Comparison of ENCODE assay signal across 32 mouse cellular contexts in genomic region chr1:72491307-72491706, GRCm38 (mm10). TPM values are rescaled to one million over a fixed set of nuclear protein-coding genes. Genes with fewer than 3 reads are reported as not detected.
A peak's percentile ranks its signal among the peaks of the same experiment; 100 is the strongest.
DNase-seq lines count a peak whose midpoint lies in the region; ATAC-seq and TF ChIP-seq lines count a peak whose summit lies in the region.
"Had no signal": no experiment of that assay in that cellular context is flagged by ENCODE, and none has a peak within 500 bp of the region (broad histone marks: within the 10 kb centered on the region; RNA-seq: fewer than 3 reads in every experiment).

No protein-coding gene starts in this region.

- no peak for TF ChIP-seq CTCF in E14TG2a.4 (conservative IDR thresholded peaks at IDR 0.05; ENCODE audit: low read length)

- peak overlapping the region; percentile 73 for H3K27ac ChIP-seq in midbrain, embryonic 10.5 days (replicated peaks)
- H3K27ac ChIP-seq in midbrain, embryonic 13.5 days: no peak overlapping the region
- H3K27ac ChIP-seq in ES-E14 (ENCODE audit: insufficient read depth, low read depth, low read length, poor library complexity, severe bottlenecking): peak overlapping the region; percentile 35; the same call in 1 of the 2 replicates
- H3K27ac ChIP-seq: embryonic facial prominence, embryonic 12.5 days; embryonic facial prominence, embryonic 15.5 days; heart, adult 2 months; heart, embryonic 10.5 days; heart, embryonic 13.5 days; hindbrain, embryonic 14.5 days; hindbrain, postnatal 0 days had no signal

- WGBS in midbrain, embryonic 10.5 days: 39% methylated on average over 5 of the region's 5 CpGs
- 28% methylated on average over 5 of the region's 5 CpGs for WGBS in midbrain, embryonic 13.5 days

- no peak for DNase-seq in midbrain, embryonic 10.5 days (ENCODE audit: low spot score)
- DNase-seq in ES-E14 (ENCODE audit: low read depth, low spot score): no peak
- peak; percentile 36 for DNase-seq in retina, postnatal 1 day
- DNase-seq in kidney, postnatal 14 days: no peak
- no peak for DNase-seq in urinary bladder, adult 2 months (ENCODE audit: low spot score)
- DNase-seq: adrenal gland, postnatal 10 days; adrenal gland, postnatal 36 days; B cell, adult 2 months; cerebellum, adult 11 months; cerebellum, adult 2 months; cerebellum, adult 9-11 months; cerebellum, postnatal 25 days; gastrocnemius, postnatal 10 days; gastrocnemius, postnatal 36 days; heart, adult 2 months; heart, postnatal 14 days; heart, postnatal 4 days had no signal

- H3K9me3 ChIP-seq in midbrain, embryonic 10.5 days (replicated peaks): no peaks in the 10 kb centered on the region
- no peaks in the 10 kb centered on the region for H3K9me3 ChIP-seq in midbrain, embryonic 13.5 days
- H3K9me3 ChIP-seq in E14TG2a.4 (ENCODE audit: low read length) (no peaks in the 10 kb centered on the region), ES-E14 (ENCODE audit: control insufficient read depth, insufficient read depth, low read depth, low read length) (no peaks in the 10 kb centered on the region)
- H3K9me3 ChIP-seq: embryonic facial prominence, embryonic 12.5 days; embryonic facial prominence, embryonic 15.5 days; G1E; heart, embryonic 10.5 days; heart, embryonic 13.5 days had no signal

- in situ Hi-C loops in ES-E14 (cut with MboI; ENCODE audit: low sequenced_read_pairs in 2 of 2, unreplicated experiment in 2 of 2): no loop called here

- peaks cover 26% of the 10 kb centered on the region for H3K4me1 ChIP-seq in midbrain, embryonic 10.5 days
- peaks cover 14% of the 10 kb centered on the region for H3K4me1 ChIP-seq in midbrain, embryonic 13.5 days (replicated peaks)
- H3K4me1 ChIP-seq in E14TG2a.4 (replicated peaks; ENCODE audit: low read depth, low read length) (peaks cover 48% of the 10 kb centered on the region), ES-E14 (ENCODE audit: control insufficient read depth in 2 of 2, insufficient read depth in 2 of 2, low read length in 2 of 2, poor library complexity in 1 of 2) (peaks cover 2 to 3% of the 10 kb centered on the region in 2 experiments; a peak in 2 of 4 replicates)

- H3K4me3 ChIP-seq in midbrain, embryonic 10.5 days: no peak overlapping the region
- no peak overlapping the region for H3K4me3 ChIP-seq in midbrain, embryonic 13.5 days (replicated peaks)
- H3K4me3 ChIP-seq in E14TG2a.4 (replicated peaks; ENCODE audit: low read length) (peak overlapping the region; percentile 0; the same call in 1 of the 2 replicates), ES-E14 (ENCODE audit: insufficient read depth in 1 of 2, low read depth in 1 of 2, low read length in 2 of 2, poor library complexity in 1 of 2, severe bottlenecking in 1 of 2) (no peak overlapping the region)
- H3K4me3 ChIP-seq: embryonic facial prominence, embryonic 12.5 days; embryonic facial prominence, embryonic 15.5 days; heart, adult 2 months; heart, embryonic 10.5 days; heart, embryonic 13.5 days had no signal

- ATAC-seq in midbrain, embryonic 13.5 days: no peak
- ATAC-seq: forebrain, embryonic 16.5 days; hindbrain, postnatal 0 days; Patski had no signal

- H3K4me2 ChIP-seq in midbrain, embryonic 13.5 days (replicated peaks): no peak overlapping the region
- H3K4me2 ChIP-seq: embryonic facial prominence, embryonic 12.5 days; embryonic facial prominence, embryonic 15.5 days; heart, embryonic 13.5 days; hindbrain, embryonic 14.5 days had no signal

- no peak overlapping the region for H3K9ac ChIP-seq in midbrain, embryonic 13.5 days (replicated peaks)
- H3K9ac ChIP-seq in ES-E14 (ENCODE audit: insufficient read depth, low read depth, low read length, poor library complexity, severe bottlenecking): no peak overlapping the region
- H3K9ac ChIP-seq: embryonic facial prominence, embryonic 12.5 days; embryonic facial prominence, embryonic 15.5 days; heart, embryonic 13.5 days; hindbrain, embryonic 14.5 days had no signal

- no peaks in the 10 kb centered on the region for H3K36me3 ChIP-seq in midbrain, embryonic 10.5 days
- no peaks in the 10 kb centered on the region for H3K36me3 ChIP-seq in midbrain, embryonic 13.5 days
- no peaks in the 10 kb centered on the region for H3K36me3 ChIP-seq in E14TG2a.4 (ENCODE audit: insufficient read depth, low read length)
- no peaks in the 10 kb centered on the region for H3K36me3 ChIP-seq in ES-E14 (ENCODE audit: control insufficient read depth, insufficient read depth, low read length, poor library complexity, severe bottlenecking)
- H3K36me3 ChIP-seq: embryonic facial prominence, embryonic 12.5 days; embryonic facial prominence, embryonic 15.5 days; G1E; heart, embryonic 10.5 days; heart, embryonic 13.5 days had no signal

- no peaks in the 10 kb centered on the region for H3K27me3 ChIP-seq in midbrain, embryonic 10.5 days (ENCODE audit: low read depth, poor library complexity, severe bottlenecking)
- H3K27me3 ChIP-seq in midbrain, embryonic 13.5 days: no peaks in the 10 kb centered on the region
- H3K27me3 ChIP-seq in E14TG2a.4 (ENCODE audit: insufficient read depth, low read length): no peaks in the 10 kb centered on the region
- H3K27me3 ChIP-seq: CH12.LX; embryonic facial prominence, embryonic 12.5 days; embryonic facial prominence, embryonic 15.5 days; heart, embryonic 13.5 days had no signal

TF ChIP-seq in ES-E14, 5 proteins besides CTCF, POLR2A, EP300 and RAD21:
- no peak for TF ChIP-seq ZC3H11A (IDR thresholded peaks at IDR 0.05; ENCODE audit: borderline replicate concordance, low read depth, low read length)
- TF ChIP-seq HCFC1 (IDR thresholded peaks at IDR 0.05; ENCODE audit: borderline replicate concordance, insufficient read depth, low read length): no peak
- TF ChIP-seq MAFK (IDR thresholded peaks at IDR 0.05; ENCODE audit: insufficient read depth, low read depth, low read length): no peak
- no peak for TF ChIP-seq ZNF384 (IDR thresholded peaks at IDR 0.05; ENCODE audit: low read depth, low read length)
- no peak for TF ChIP-seq CHD2 (IDR thresholded peaks at IDR 0.05; ENCODE audit: low read depth, low read length)
TF ChIP-seq in ES-E14: peak in this region for 0.

RNA-seq across cellular contexts. Expression of gene March4, which starts 45.4 kb away (rescaled TPM):
- polyA plus RNA-seq in midbrain, embryonic 10.5 days (2016; fragmentation: Nextera tagmentation; extraction: Ambion mirVana): 0.22 and 0.55 TPM in 2 replicates
- polyA plus RNA-seq in midbrain, embryonic 13.5 days (2015; fragmentation: Nextera tagmentation; extraction: Ambion mirVana): 2.5 and 2.7 TPM in 2 replicates
- total RNA-seq in ES-E14 (2012; rRNA removed): 0.05 TPM in 1 of 2 replicates, not detected in the other
- 0.04 and 0.18 TPM in 2 replicates for polyA plus RNA-seq in urinary bladder, adult 2 months (2012; rRNA removed)
- total RNA-seq: common myeloid progenitor, adult 5-6 weeks; granulocyte monocyte progenitor cell, adult 5-6 weeks; heart, adult 2 months; heart, postnatal 4 days had no signal
- polyA plus RNA-seq: G1E; heart, embryonic 10.5 days; heart, embryonic 13.5 days; heart, embryonic 16.5 days had no signal
